Mouse (Mus musculus) ES-Bruce4 (cell line): ENCODE data around the gene Tln1. TPM values are rescaled to one million over a fixed set of nuclear protein-coding genes. Genes with fewer than 3 reads are reported as not detected.
A peak's percentile ranks its signal among the peaks of the same experiment; 100 is the strongest.

Experiments used
- H3K27ac ChIP-seq: 2 replicates; pipeline ENCODE4 v1.5.1; 2012; ENCODE audit warnings: low read length, inconsistent platforms; ENCODE audit not compliant: insufficient read depth
- H3K27me3 ChIP-seq: 2 replicates; pipeline ENCODE4 v1.6.1; 2012; ENCODE audit warnings: mild to moderate bottlenecking, low read length, inconsistent platforms; ENCODE audit not compliant: control insufficient read depth, poor library complexity, insufficient read depth, severe bottlenecking
- H3K36me3 ChIP-seq: 2 replicates; pipeline ENCODE4 v1.6.1; 2012; ENCODE audit warnings: inconsistent platforms, mild to moderate bottlenecking, low read length, moderate library complexity; ENCODE audit not compliant: control insufficient read depth, poor library complexity, insufficient read depth, severe bottlenecking
- H3K4me1 ChIP-seq: one replicate; pipeline ENCODE4 v1.8.1; 2011; ENCODE audit warnings: low read length; ENCODE audit not compliant: control insufficient read depth, insufficient read depth
- H3K4me3 ChIP-seq: 2 replicates; pipeline ENCODE4 v1.5.1; 2011; ENCODE audit warnings: low read depth, mild to moderate bottlenecking, low read length
- H3K9ac ChIP-seq: 2 replicates; pipeline ENCODE4 v1.6.1; 2012; ENCODE audit warnings: low read depth, mild to moderate bottlenecking, inconsistent platforms; ENCODE audit not compliant: poor library complexity, severe bottlenecking
- H3K9me3 ChIP-seq: replicated peaks from 2 replicates; pipeline ENCODE4 v1.6.1; 2012; ENCODE audit warnings: mild to moderate bottlenecking, low read length, inconsistent platforms; ENCODE audit not compliant: control insufficient read depth, poor library complexity, insufficient read depth, severe bottlenecking
- CTCF ChIP-seq: IDR thresholded peaks from one replicate; pipeline ENCODE4 v1.8.1; 2011; ENCODE audit warnings: low read depth, low read length
- EP300 ChIP-seq: IDR thresholded peaks from 2 replicates; pipeline ENCODE4 v1.6.1; 2011; ENCODE audit warnings: low read depth, low read length; ENCODE audit not compliant: insufficient read depth
- POLR2A ChIP-seq: IDR thresholded peaks from one replicate; pipeline ENCODE4 v1.8.1; 2011; ENCODE audit warnings: low read length; ENCODE audit not compliant: insufficient read depth
- polyA plus RNA-seq: library from polyadenylated mRNA; stranded (reverse); fragments of >200 nt; gene quantifications from 2 replicates; pipeline ENCODE4 v1.2.4, GENCODE M21; 2011; ENCODE audit warnings: low read depth; ENCODE audit not compliant: missing spikeins, insufficient read depth, insufficient read length

Gene Tln1
- polyA plus RNA-seq, 1 experiment: 92.5 TPM

DNA sequence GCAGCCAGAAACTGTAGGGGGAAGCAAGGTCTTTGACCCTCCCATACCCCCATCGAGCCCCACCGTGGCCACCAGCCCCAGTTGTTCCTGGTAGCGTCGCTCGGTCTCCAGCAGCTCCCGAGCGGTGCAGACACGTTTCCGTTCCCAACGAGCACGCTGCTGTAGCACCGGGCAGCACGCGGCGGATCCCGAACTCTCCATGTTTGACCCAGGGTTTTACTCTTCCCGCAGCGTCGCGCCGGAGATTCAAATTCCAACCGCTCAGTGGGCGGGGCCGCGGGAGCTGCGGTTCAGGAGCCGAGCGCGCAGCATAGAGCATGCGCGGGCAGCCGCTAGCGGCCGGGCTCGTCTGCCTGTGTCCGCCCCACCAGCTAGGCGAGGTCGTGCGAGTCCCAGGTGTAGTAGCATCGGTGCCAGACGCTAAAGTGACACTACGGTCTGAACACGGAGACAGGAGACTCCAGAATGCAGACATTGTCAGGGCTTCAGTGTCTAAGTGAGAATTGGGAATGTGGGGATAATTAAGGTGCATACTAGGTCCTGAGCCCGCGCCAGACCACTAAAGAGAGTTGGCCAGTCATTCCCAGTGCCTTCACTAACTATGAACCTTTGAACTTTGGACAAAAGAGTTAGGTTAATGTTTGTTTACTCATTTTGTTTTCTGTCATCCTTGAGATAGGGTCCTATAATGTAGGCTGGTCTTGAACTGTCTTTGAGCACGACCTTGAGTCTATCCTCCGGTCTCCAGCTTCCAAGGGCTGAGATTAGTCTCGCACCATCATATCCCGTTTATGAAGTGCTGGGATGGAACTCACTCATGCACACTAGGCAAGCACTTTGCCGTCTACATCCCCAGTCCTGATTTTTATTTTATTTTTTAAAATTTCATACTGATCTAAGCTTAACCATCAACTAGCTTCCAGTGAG, 62.8 kb downstream of the Tln1 start, which contains the start of gene Arhgef39:
TSS of gene Arhgef39 (minus strand) at position 289 of the 927 bp plus-strand sequence.
- peak; percentile 66 for TF ChIP-seq POLR2A
- 0 out of 2 replicates have a peak, but pooled peaks have one; percentile 3 for TF ChIP-seq EP300
- no peak for TF ChIP-seq CTCF
- Histone ChIP-seq H3K36me3 (0 out of 2 replicates have a peak, but pooled peaks cover 5% of the 10 kb centered on the region), H3K9ac (peak within 1 kb of the TSS; percentile 78), H3K4me3 (peak within 1 kb of the TSS; percentile 80), H3K27ac (no peak within 1 kb of the TSS), H3K27me3 (no peaks in the 10 kb centered on the region), H3K4me1 (no peaks in the 10 kb centered on the region), H3K9me3 (no peaks in the 10 kb centered on the region)

DNA sequence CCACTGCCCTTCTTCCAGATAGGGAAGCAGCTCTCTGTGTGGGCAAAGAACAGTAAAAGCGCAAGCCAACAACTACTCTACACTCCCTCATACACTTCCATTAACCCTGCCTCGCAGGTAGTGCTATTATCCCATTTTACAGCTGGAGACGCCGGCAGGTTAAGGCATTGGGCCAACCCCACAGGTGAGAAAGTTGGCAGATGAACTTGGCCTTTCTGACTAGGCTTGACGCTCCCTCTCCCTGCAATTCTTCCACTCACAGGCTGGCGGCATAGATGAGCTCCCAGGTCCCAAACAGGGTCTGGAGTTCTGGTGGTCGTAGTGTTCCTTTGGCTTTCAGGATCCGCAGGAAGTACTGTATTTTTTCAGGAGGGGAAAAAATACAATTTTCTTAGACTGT, 63.5 kb downstream of the Tln1 start:
- no peak for TF ChIP-seq EP300
- TF ChIP-seq CTCF: peak; percentile 55
- no peak overlapping the region for H3K27ac ChIP-seq
- no peaks in the 10 kb centered on the region for H3K4me1 ChIP-seq

DNA sequence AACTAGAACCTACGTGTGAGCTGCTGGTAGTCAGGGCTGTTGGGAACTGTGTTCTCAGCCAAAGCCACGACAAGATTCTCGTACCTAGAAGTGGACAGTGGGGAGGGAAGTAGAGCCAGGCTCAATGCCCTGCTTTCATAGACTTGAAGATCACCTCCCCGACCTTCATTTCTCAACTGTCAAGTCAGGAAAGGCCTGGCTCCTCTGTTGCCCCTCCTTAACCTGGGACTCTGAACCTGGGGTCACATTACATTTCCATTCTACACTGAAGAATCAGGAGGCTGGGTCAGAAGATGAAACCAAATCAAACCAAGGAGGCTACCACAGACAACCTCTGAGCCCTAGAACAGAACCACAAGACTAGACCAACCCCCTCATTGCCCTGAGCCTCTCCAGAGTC, 64.5 kb downstream of the Tln1 start:
- H3K36me3 ChIP-seq: 0 out of 2 replicates have a peak, but pooled peaks cover 5% of the 10 kb centered on the region
- no peak overlapping the region for H3K9ac ChIP-seq
- no peaks in the 10 kb centered on the region for H3K9me3 ChIP-seq
- H3K27me3 ChIP-seq: no peaks in the 10 kb centered on the region
- H3K4me3 ChIP-seq: no peak overlapping the region
- TF ChIP-seq EP300 (no peak), CTCF (no peak), POLR2A (no peak)
- no peak overlapping the region for H3K27ac ChIP-seq
- H3K4me1 ChIP-seq: no peaks in the 10 kb centered on the region

More for the DNA sequence above, 63.5 kb downstream of the Tln1 start:
- Histone ChIP-seq H3K27me3 (no peaks in the 10 kb centered on the region), H3K4me3 (peak overlapping the region; percentile 80), H3K36me3 (0 out of 2 replicates have a peak, but pooled peaks cover 5% of the 10 kb centered on the region), H3K9me3 (no peaks in the 10 kb centered on the region), H3K9ac (peak overlapping the region; percentile 78)

DNA sequence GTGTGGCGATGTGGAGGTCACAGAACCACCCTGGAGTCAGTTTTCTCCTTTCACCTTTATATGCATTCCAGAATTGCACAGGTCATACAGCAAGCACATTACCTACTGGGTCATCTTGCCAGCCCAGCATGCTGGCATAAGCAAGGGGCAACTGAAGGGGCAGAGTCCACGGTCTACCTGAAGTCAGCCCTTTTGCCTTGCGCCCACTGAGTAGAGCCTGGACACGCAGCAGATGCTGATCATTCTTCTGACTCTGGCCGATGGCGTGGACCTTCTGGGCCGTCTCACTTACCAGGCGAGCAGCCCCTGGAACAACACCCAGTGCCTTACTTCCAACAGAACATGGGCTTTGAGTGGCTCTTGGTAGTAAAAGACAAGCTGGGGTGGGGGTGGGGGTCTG, 65.1 kb downstream of the Tln1 start:
- no peak overlapping the region for H3K27ac ChIP-seq
- no peaks in the 10 kb centered on the region for H3K4me1 ChIP-seq
- H3K9ac ChIP-seq: no peak overlapping the region
- H3K9me3 ChIP-seq: no peaks in the 10 kb centered on the region
- H3K27me3 ChIP-seq: no peaks in the 10 kb centered on the region
- H3K36me3 ChIP-seq: 0 out of 2 replicates have a peak, but pooled peaks cover 5% of the 10 kb centered on the region
- TF ChIP-seq POLR2A (no peak), EP300 (no peak), CTCF (no peak)
- no peak overlapping the region for H3K4me3 ChIP-seq

DNA sequence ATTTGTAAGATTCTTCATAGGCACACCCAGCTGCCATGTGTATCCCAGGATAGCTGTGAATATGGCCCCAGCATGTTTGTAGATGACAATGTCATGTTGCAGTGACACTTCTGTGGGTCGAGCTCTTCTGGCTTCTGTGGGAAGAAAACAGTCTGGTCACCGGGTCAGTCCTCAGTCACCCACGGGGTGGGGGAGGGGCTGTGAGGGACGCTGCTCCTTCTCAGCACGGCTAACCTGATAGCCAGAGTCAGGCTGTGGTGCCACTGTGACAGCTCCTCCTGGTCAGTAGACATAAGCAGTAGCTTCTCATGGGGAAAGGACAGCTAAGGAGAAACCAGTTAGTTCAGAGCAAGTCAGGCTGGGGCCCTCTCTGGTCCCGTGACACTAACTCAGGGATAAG, 65.9 kb downstream of the Tln1 start:
- H3K27me3 ChIP-seq: no peaks in the 10 kb centered on the region
- no peaks in the 10 kb centered on the region for H3K4me1 ChIP-seq
- 0 out of 2 replicates have a peak, but pooled peaks cover 5% of the 10 kb centered on the region for H3K36me3 ChIP-seq
- no peaks in the 10 kb centered on the region for H3K9me3 ChIP-seq
- H3K4me3 ChIP-seq: no peak overlapping the region
- no peak for TF ChIP-seq EP300
- no peak for TF ChIP-seq CTCF
- TF ChIP-seq POLR2A: no peak
- H3K9ac ChIP-seq: no peak overlapping the region
- H3K27ac ChIP-seq: no peak overlapping the region

DNA sequence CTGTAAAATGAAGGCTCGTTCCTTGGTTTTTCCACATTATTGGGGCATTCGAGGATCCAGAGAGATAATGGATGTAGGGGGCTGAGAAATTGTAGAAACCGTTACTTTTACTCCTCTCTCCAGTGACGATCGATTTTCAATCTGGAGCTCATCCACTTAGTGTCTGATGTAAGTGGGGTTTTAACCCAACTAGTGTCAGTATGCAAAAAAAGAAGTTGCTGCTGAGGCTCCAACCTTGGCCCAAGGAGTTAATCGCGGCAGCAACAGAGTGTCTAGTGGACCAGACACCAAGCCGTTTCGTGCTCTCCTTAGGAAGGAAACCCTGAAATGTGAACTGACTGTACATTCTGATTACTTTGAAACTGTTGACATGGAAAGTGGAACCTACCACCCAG, 68.6 kb downstream of the Tln1 start:
- H3K27ac ChIP-seq: no peak overlapping the region
- H3K36me3 ChIP-seq: 0 out of 2 replicates have a peak, but pooled peaks cover 5% of the 10 kb centered on the region
- H3K4me1 ChIP-seq: no peaks in the 10 kb centered on the region
- no peaks in the 10 kb centered on the region for H3K27me3 ChIP-seq
- H3K4me3 ChIP-seq: peak overlapping the region; percentile 92
- no peaks in the 10 kb centered on the region for H3K9me3 ChIP-seq
- H3K9ac ChIP-seq: peak overlapping the region; percentile 91
- no peak for TF ChIP-seq EP300
- TF ChIP-seq CTCF: no peak
